Mouse (Mus musculus) layer of hippocampus, postnatal 25 days (tissue): Measurements from ENCODE around the gene Rfwd3. TPM values are rescaled to one million over a fixed set of nuclear protein-coding genes. Genes with fewer than 3 reads are reported as not detected.
A peak's percentile ranks its signal among the peaks of the same experiment; 100 is the strongest.
"Not testable (repeated sequence)": the region's sequence is repeated elsewhere in the genome, so short reads cannot be mapped to it uniquely, and the experiment has no call there.

Experiments used
- DNase-seq, 2 experiments: peaks; one replicate each; pipeline ENCODE4 v3.0.0; 2022; ENCODE audit warnings: mixed read lengths in 2 of 2, low spot score in 1 of 2; ENCODE audit errors: extremely low spot score in 1 of 2
- total RNA-seq, 2 experiments: library from RNA; stranded (reverse); gene quantifications; 2 replicates each; pipeline ENCODE4 v1.2.3; 2021

Rfwd3 gene
- total RNA-seq, result 10 to 100 TPM; 20.2 TPM

- peak; percentile 82 for DNase-seq
Measured at GRCm38 (mm10) chr8:111299821-111300568, at the start of gene Rfwd3. TSS of gene Rfwd3 (minus strand) at chr8:111300222.

GRCm38 (mm10) chr8:111343225-111343624, 43.2 kb upstream of the Rfwd3 start:
- DNase-seq, result peak; percentile 63 to 88

- DNase-seq, result no peak
Measured at GRCm38 (mm10) chr8:111340186-111340585, 40.2 kb upstream of the Rfwd3 start.

GRCm38 (mm10) chr8:111338370-111339208, 38.6 kb upstream of the Rfwd3 start:
- DNase-seq, result no peak

- DNase-seq, result no peak
Measured at GRCm38 (mm10) chr8:111337890-111338347, 37.9 kb upstream of the Rfwd3 start, which contains the start of gene Mlkl. TSS of gene Mlkl (minus strand) at chr8:111338177.

GRCm38 (mm10) chr8:111337311-111337889, 37.4 kb upstream of the Rfwd3 start:
- no peak for DNase-seq

- DNase-seq, result no peak
Measured at GRCm38 (mm10) chr8:111336692-111337091, 36.7 kb upstream of the Rfwd3 start.

- no peak for DNase-seq
Measured at GRCm38 (mm10) chr8:111325222-111325790, 25.3 kb upstream of the Rfwd3 start.

GRCm38 (mm10) chr8:111314729-111315128, 14.7 kb upstream of the Rfwd3 start:
- DNase-seq, result no peak

GRCm38 (mm10) chr8:111313961-111314360, 13.9 kb upstream of the Rfwd3 start:
- DNase-seq, result not testable (repeated sequence)

GRCm38 (mm10) chr8:111312758-111313162, 12.7 kb upstream of the Rfwd3 start:
- DNase-seq, result no peak

GRCm38 (mm10) chr8:111310006-111310405, 10.0 kb upstream of the Rfwd3 start:
- DNase-seq, result not testable (repeated sequence)

- no peak for DNase-seq
Measured at GRCm38 (mm10) chr8:111305031-111305730, 5.2 kb upstream of the Rfwd3 start.

- DNase-seq, result no peak
Measured at GRCm38 (mm10) chr8:111304359-111304758, 4.3 kb upstream of the Rfwd3 start.

GRCm38 (mm10) chr8:111303076-111303803, 3.2 kb upstream of the Rfwd3 start:
- not testable (repeated sequence) for DNase-seq

GRCm38 (mm10) chr8:111300597-111301546, 850 bp upstream of the Rfwd3 start:
- peak in 1 of 2 experiments; percentile 6 for DNase-seq

- DNase-seq, result peak; percentile 20 to 25
Measured at GRCm38 (mm10) chr8:111299363-111299820, 630 bp downstream of the Rfwd3 start.

GRCm38 (mm10) chr8:111298011-111298410, 2.0 kb downstream of the Rfwd3 start:
- DNase-seq, result no peak
